ENCODE assay signal across 8 mouse cellular contexts in the genomic region with DNA sequence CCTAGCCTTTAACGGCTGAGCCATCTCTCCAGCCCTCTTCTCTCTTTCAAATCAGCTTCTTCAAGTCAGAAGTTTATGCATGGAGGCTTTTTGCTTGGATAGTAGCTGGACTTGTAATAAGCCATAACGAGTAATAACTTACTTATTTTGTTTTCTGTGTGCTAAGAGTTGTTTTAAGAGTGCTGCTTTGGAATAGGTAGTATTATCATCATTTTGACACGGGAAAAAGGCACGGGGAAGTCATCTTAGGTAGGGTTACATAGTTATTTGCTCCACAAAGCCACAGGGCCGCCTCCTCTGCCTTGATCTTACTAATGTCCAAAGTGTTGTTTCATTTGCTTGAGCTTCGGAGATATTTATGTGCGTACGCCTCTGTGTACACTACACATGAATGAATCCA. TPM values are rescaled to one million over a fixed set of nuclear protein-coding genes. Genes with fewer than 3 reads are reported as not detected.
DNase-seq lines count a peak whose midpoint lies in the region; ATAC-seq and TF ChIP-seq lines count a peak whose summit lies in the region.

No protein-coding gene starts in this region.

- no peaks in the 10 kb centered on the region for H3K9me3 ChIP-seq in kidney, embryonic 14.5 days (ENCODE audit: control insufficient read depth, low read length)
- H3K9me3 ChIP-seq in hindbrain, embryonic 16.5 days (ENCODE audit: control insufficient read depth, low read length): no peaks in the 10 kb centered on the region
- H3K9me3 ChIP-seq in midbrain, embryonic 15.5 days: no peaks in the 10 kb centered on the region

- H3K4me2 ChIP-seq in kidney, embryonic 14.5 days (replicated peaks; ENCODE audit: low read depth, low read length): peak overlapping the region; percentile 69
- peak overlapping the region; percentile 74 for H3K4me2 ChIP-seq in hindbrain, embryonic 16.5 days (ENCODE audit: low read length)
- H3K4me2 ChIP-seq in midbrain, embryonic 15.5 days: peak overlapping the region; percentile 53

- no peak for ATAC-seq in kidney, embryonic 14.5 days (ENCODE audit: low FRiP score, low TSS enrichment)
- ATAC-seq in hindbrain, embryonic 16.5 days: no peak
- no peak for ATAC-seq in midbrain, embryonic 15.5 days (replicated peaks)

- TF ChIP-seq POLR2A in bone marrow macrophage, adult 2 months (IDR thresholded peaks at IDR 0.05; ENCODE audit: borderline replicate concordance, low read depth, low read length): no peak

- peak overlapping the region; percentile 92 for H3K9ac ChIP-seq in kidney, embryonic 14.5 days (ENCODE audit: low read depth, low read length)
- H3K9ac ChIP-seq in hindbrain, embryonic 16.5 days (ENCODE audit: low read depth, low read length): peak overlapping the region; percentile 94
- H3K9ac ChIP-seq in midbrain, embryonic 15.5 days: peak overlapping the region; percentile 99

- no peak for DNase-seq in kidney, postnatal 10 days
- DNase-seq in testis, postnatal 10 days (ENCODE audit: low spot score): no peak
- DNase-seq in left cerebral cortex, adult 11 months (ENCODE audit: low spot score): no peak
- DNase-seq in right cerebral cortex, adult 2 months (ENCODE audit: low spot score in 2 of 2): no peak

- H3K27ac ChIP-seq in kidney, embryonic 14.5 days (ENCODE audit: low read depth, low read length): no peak overlapping the region
- H3K27ac ChIP-seq in bone marrow macrophage, adult 2 months (ENCODE audit: insufficient read depth, low read depth, low read length): no peak overlapping the region
- H3K27ac ChIP-seq in hindbrain, embryonic 16.5 days (ENCODE audit: low read depth, low read length): no peak overlapping the region
- H3K27ac ChIP-seq in midbrain, embryonic 15.5 days: no peak overlapping the region

- no peaks in the 10 kb centered on the region for H3K27me3 ChIP-seq in kidney, embryonic 14.5 days (ENCODE audit: control insufficient read depth, insufficient read depth, low read length)
- H3K27me3 ChIP-seq in hindbrain, embryonic 16.5 days (replicated peaks; ENCODE audit: control insufficient read depth, insufficient read depth, low read length): no peaks in the 10 kb centered on the region
- no peaks in the 10 kb centered on the region for H3K27me3 ChIP-seq in midbrain, embryonic 15.5 days (replicated peaks)

- peak overlapping the region; percentile 97 for H3K4me3 ChIP-seq in kidney, embryonic 14.5 days (ENCODE audit: low read length)
- peak overlapping the region; percentile 88 for H3K4me3 ChIP-seq in bone marrow macrophage, adult 2 months (ENCODE audit: insufficient read depth, low read length)
- peak overlapping the region; percentile 78 for H3K4me3 ChIP-seq in hindbrain, embryonic 16.5 days (ENCODE audit: low read length)
- H3K4me3 ChIP-seq in midbrain, embryonic 15.5 days: peak overlapping the region; percentile 100

- WGBS in kidney, embryonic 14.5 days: 32% methylated on average over 8 of the region's 8 CpGs
- WGBS in hindbrain, embryonic 16.5 days: 51% methylated on average over 8 of the region's 8 CpGs
- 54% methylated on average over 8 of the region's 8 CpGs for WGBS in midbrain, embryonic 15.5 days

- TF ChIP-seq CTCF in bone marrow macrophage, adult 2 months (IDR thresholded peaks at IDR 0.05; ENCODE audit: low read depth, low read length): no peak

- peaks cover 7% of the 10 kb centered on the region; the same call in 1 of the 2 replicates for H3K4me1 ChIP-seq in kidney, embryonic 14.5 days (ENCODE audit: control insufficient read depth, insufficient read depth, low read length)
- peaks cover 22% of the 10 kb centered on the region for H3K4me1 ChIP-seq in bone marrow macrophage, adult 2 months (ENCODE audit: control insufficient read depth, insufficient read depth, low read length)
- peaks cover 12% of the 10 kb centered on the region for H3K4me1 ChIP-seq in hindbrain, embryonic 16.5 days (ENCODE audit: control insufficient read depth, insufficient read depth, low read depth, low read length)
- peaks cover 15% of the 10 kb centered on the region for H3K4me1 ChIP-seq in midbrain, embryonic 15.5 days

- no peaks in the 10 kb centered on the region for H3K36me3 ChIP-seq in kidney, embryonic 14.5 days (ENCODE audit: control insufficient read depth, insufficient read depth, low read length)
- H3K36me3 ChIP-seq in hindbrain, embryonic 16.5 days (ENCODE audit: control insufficient read depth, insufficient read depth, low read length): no peaks in the 10 kb centered on the region
- H3K36me3 ChIP-seq in midbrain, embryonic 15.5 days (replicated peaks): no peaks in the 10 kb centered on the region

RNA-seq across cellular contexts. Expression of gene Katnbl1, which starts 1.1 kb away (rescaled TPM):
- polyA plus RNA-seq in kidney, embryonic 14.5 days (2014; fragmentation: Nextera tagmentation; extraction: Ambion mirVana): 37.4 and 46.5 TPM in 2 replicates
- polyA plus RNA-seq in bone marrow macrophage, adult 2 months (2012; ENCODE audit: insufficient read depth, insufficient read length, missing spikeins): 21.9 and 25.2 TPM in 2 replicates
- 29.7 and 31.1 TPM in 2 replicates for polyA plus RNA-seq in hindbrain, embryonic 16.5 days (2015; fragmentation: Nextera tagmentation; extraction: Ambion mirVana)
- polyA plus RNA-seq in midbrain, embryonic 15.5 days (2015; fragmentation: Nextera tagmentation; extraction: Ambion mirVana): 27.9 and 28.0 TPM in 2 replicates

RNA-seq across cellular contexts. Expression of gene Emc4, which starts 12.3 kb away (rescaled TPM):
- 123 and 132 TPM in 2 replicates for polyA plus RNA-seq in kidney, embryonic 14.5 days (2014; fragmentation: Nextera tagmentation; extraction: Ambion mirVana)
- polyA plus RNA-seq in bone marrow macrophage, adult 2 months (2012; ENCODE audit: insufficient read depth, insufficient read length, missing spikeins): 49.9 and 58.9 TPM in 2 replicates
- 210 and 240 TPM in 2 replicates for polyA plus RNA-seq in hindbrain, embryonic 16.5 days (2015; fragmentation: Nextera tagmentation; extraction: Ambion mirVana)
- 175 and 188 TPM in 2 replicates for polyA plus RNA-seq in midbrain, embryonic 15.5 days (2015; fragmentation: Nextera tagmentation; extraction: Ambion mirVana)
